Mouse (Mus musculus): ENCODE data around the gene Mapk8. TPM values are rescaled to one million over a fixed set of nuclear protein-coding genes. Genes with fewer than 3 reads are reported as not detected.
A peak's percentile ranks its signal among the peaks of the same experiment; 100 is the strongest.

Gene Mapk8
- 14.3 and 15.5 TPM in 2 replicates for polyA plus RNA-seq (2015; fragmentation: Nextera tagmentation; extraction: Ambion mirVana)

DNA sequence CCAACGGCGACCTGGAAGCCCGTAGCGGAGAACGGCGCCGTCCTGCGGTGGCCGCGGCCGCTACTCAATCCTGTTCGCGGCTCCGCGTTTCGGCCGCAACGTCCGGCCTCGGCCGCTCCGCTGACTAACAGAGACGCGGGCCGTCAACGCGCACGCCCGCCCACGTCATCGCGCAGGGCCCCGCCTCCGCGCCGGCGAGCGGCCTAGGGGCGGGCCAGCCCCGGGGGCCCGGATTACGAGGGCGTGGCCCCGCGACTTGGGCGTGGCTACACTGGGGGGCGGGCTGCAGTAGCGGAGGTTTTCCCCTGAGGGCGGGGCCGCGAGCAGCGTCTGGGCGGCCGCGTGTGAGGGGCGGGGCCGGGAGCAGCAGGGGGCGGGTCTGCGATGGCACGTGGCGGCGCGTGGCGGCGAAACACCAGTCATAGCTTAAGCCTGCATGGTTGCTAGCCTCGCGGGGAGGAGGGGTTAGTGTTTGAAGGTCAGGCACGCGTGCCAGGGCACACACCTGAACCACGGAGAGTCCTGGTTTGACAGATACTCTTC, at the start of gene Mapk8:
Gene Mapk8, minus strand, starts transcription at position 132 of the 543 bp plus-strand sequence.
- WGBS: under 1% methylated on average over 67 of the region's 70 CpGs
- Histone ChIP-seq H3K36me3 (no peaks in the 10 kb centered on the region), H3K9ac (peak within 1 kb of the TSS; percentile 72), H3K4me3 (replicated peaks) (peak within 1 kb of the TSS; percentile 79), H3K9me3 (no peaks in the 10 kb centered on the region), H3K27me3 (replicated peaks) (no peaks in the 10 kb centered on the region), H3K4me1 (0 out of 2 replicates have a peak, but pooled peaks cover 5% of the 10 kb centered on the region), H3K4me2 (peak within 1 kb of the TSS; percentile 55), H3K27ac (peak within 1 kb of the TSS; percentile 86)
- peak; percentile 98 for ATAC-seq (ENCODE audit: insufficient read depth, low FRiP score, low read depth)

GRCm38 (mm10) chr14:33495226-33495625, 48.3 kb upstream of the Mapk8 start:
- Histone ChIP-seq H3K27me3 (replicated peaks) (no peaks in the 10 kb centered on the region), H3K4me3 (replicated peaks) (no peak overlapping the region), H3K4me1 (no peaks in the 10 kb centered on the region), H3K9ac (no peak overlapping the region), H3K27ac (no peak overlapping the region), H3K36me3 (no peaks in the 10 kb centered on the region), H3K9me3 (no peaks in the 10 kb centered on the region), H3K4me2 (no peak overlapping the region)
- ATAC-seq (ENCODE audit: insufficient read depth, low FRiP score, low read depth): no peak
- 63% methylated on average over 4 of the region's 4 CpGs for WGBS

GRCm38 (mm10) chr14:33487805-33488550, 41.0 kb upstream of the Mapk8 start:
- Histone ChIP-seq H3K27ac (no peak overlapping the region), H3K27me3 (replicated peaks) (no peaks in the 10 kb centered on the region), H3K9me3 (no peaks in the 10 kb centered on the region), H3K9ac (no peak overlapping the region), H3K4me2 (no peak overlapping the region), H3K4me3 (replicated peaks) (no peak overlapping the region), H3K36me3 (no peaks in the 10 kb centered on the region), H3K4me1 (no peaks in the 10 kb centered on the region)
- no peak for ATAC-seq (ENCODE audit: insufficient read depth, low FRiP score, low read depth)
- 61% methylated on average over 15 of the region's 15 CpGs for WGBS

- no peak overlapping the region for H3K9ac ChIP-seq
- H3K27ac ChIP-seq: no peak overlapping the region
- H3K4me3 ChIP-seq (replicated peaks): no peak overlapping the region
- no peaks in the 10 kb centered on the region for H3K4me1 ChIP-seq
- 63% methylated on average over 3 of the region's 3 CpGs for WGBS
- ATAC-seq (ENCODE audit: insufficient read depth, low FRiP score, low read depth): no peak
- no peak overlapping the region for H3K4me2 ChIP-seq
- H3K9me3 ChIP-seq: no peaks in the 10 kb centered on the region
- H3K27me3 ChIP-seq (replicated peaks): no peaks in the 10 kb centered on the region
- no peaks in the 10 kb centered on the region for H3K36me3 ChIP-seq
These were observed 35.0 kb upstream of the Mapk8 start for GRCm38 (mm10) chr14:33481991-33482390.

DNA sequence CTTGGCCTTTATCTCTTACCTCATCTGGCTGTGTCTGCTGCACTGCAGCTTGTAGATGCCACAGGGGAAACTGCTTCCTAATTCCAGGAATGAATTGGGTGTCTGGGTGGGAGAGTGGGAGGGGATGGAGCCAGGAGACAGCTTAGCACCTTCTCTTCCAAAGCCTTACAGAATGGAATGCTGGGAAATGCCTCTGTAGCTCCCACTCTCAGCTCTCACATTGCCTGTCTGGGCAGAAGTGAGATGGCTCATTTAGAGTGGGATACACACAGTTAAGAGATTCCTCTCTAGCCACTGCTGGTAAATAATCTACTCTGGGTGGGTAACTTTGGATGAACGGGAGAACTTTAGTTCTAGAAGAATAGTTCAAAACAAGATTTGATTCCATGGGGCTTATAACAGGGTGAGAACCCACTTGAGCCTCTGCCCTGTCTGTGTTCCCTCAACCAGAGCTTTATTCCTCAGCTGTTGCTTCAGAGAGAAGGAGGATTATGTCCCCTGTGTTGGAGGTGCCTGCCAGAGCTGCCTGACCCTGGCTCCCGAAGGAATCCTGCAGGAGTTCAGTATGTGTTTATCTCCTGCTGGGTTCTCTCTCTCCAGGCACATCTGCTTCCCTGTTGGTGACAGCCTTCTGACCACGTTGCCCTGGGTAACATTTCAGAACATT, 29.3 kb upstream of the Mapk8 start:
- Histone ChIP-seq H3K4me2 (no peak overlapping the region), H3K9ac (no peak overlapping the region), H3K4me3 (replicated peaks) (no peak overlapping the region), H3K9me3 (no peaks in the 10 kb centered on the region), H3K4me1 (no peaks in the 10 kb centered on the region), H3K36me3 (no peaks in the 10 kb centered on the region), H3K27me3 (replicated peaks) (no peaks in the 10 kb centered on the region), H3K27ac (no peak overlapping the region)
- no peak for ATAC-seq (ENCODE audit: insufficient read depth, low FRiP score, low read depth)
- WGBS: 7% methylated on average over 3 of the region's 3 CpGs

DNA sequence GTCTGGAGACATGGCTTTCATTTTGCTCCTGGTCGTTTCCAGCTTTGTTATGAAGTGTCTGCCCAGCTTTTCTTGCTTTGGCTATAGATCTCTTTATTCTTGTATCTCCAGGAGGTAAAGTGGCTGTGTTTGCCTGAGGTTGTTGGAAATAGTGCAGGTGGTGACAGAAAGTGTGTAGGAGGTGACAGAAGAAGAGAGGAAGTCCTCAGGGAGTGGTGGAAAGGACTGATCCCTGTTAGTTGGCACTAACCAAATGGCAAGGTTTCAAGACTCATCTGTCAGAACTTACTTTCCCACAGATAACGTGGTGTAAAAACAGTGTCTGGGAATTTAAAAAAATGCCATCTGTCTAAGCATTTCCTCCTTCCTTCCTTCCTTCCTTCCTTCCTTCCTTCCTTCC, 27.5 kb upstream of the Mapk8 start:
- H3K27ac ChIP-seq: no peak overlapping the region
- no peaks in the 10 kb centered on the region for H3K4me1 ChIP-seq
- H3K36me3 ChIP-seq: no peaks in the 10 kb centered on the region
- no peak overlapping the region for H3K4me2 ChIP-seq
- H3K27me3 ChIP-seq (replicated peaks): no peaks in the 10 kb centered on the region
- ATAC-seq (ENCODE audit: insufficient read depth, low FRiP score, low read depth): no peak
- WGBS: 64% methylated on average over 2 of the region's 2 CpGs
- H3K9ac ChIP-seq: no peak overlapping the region
- H3K9me3 ChIP-seq: no peaks in the 10 kb centered on the region
- H3K4me3 ChIP-seq (replicated peaks): no peak overlapping the region

DNA sequence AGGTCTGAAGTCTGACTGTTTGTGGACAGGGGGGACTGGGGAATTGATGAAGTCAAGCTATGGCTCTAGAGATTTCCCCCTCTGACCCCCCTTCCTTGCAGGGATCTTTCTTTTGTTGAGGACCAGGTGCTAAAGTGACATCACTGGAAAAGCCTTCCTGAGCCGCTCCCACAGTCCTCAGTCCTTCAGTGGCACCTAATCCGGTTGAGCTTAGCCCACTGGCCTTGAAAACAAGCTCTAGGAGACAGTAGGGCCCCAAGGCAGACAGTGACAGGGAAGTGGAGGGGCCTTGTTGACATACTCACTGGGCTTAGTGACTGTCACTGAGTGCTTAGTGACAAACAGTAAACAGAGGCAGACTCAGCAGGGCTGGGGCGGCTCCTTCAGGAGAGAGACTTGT, 24.4 kb upstream of the Mapk8 start, which contains the start of gene Frmpd2:
Gene Frmpd2, plus strand, starts transcription at position 366 of the 400 bp plus-strand sequence.
- no peaks in the 10 kb centered on the region for H3K27me3 ChIP-seq (replicated peaks)
- no peak within 1 kb of the TSS for H3K4me2 ChIP-seq
- no peak within 1 kb of the TSS for H3K4me3 ChIP-seq (replicated peaks)
- no peaks in the 10 kb centered on the region for H3K36me3 ChIP-seq
- H3K9ac ChIP-seq: no peak within 1 kb of the TSS
- no peak for ATAC-seq (ENCODE audit: insufficient read depth, low FRiP score, low read depth)
- H3K9me3 ChIP-seq: no peaks in the 10 kb centered on the region
- H3K4me1 ChIP-seq: no peaks in the 10 kb centered on the region
- H3K27ac ChIP-seq: no peak within 1 kb of the TSS
- 40% methylated on average over 3 of the region's 3 CpGs for WGBS

- ATAC-seq (ENCODE audit: insufficient read depth, low FRiP score, low read depth): no peak
- Histone ChIP-seq H3K4me1 (no peaks in the 10 kb centered on the region), H3K27me3 (replicated peaks) (no peaks in the 10 kb centered on the region), H3K4me2 (no peak overlapping the region), H3K9ac (no peak overlapping the region), H3K9me3 (no peaks in the 10 kb centered on the region), H3K36me3 (no peaks in the 10 kb centered on the region), H3K27ac (no peak overlapping the region), H3K4me3 (replicated peaks) (no peak overlapping the region)
- 69% methylated on average over 6 of the region's 6 CpGs for WGBS
These were observed 20.8 kb upstream of the Mapk8 start for GRCm38 (mm10) chr14:33467766-33468165.

GRCm38 (mm10) chr14:33463658-33464057, 16.7 kb upstream of the Mapk8 start:
- no peaks in the 10 kb centered on the region for H3K27me3 ChIP-seq (replicated peaks)
- no peak overlapping the region for H3K27ac ChIP-seq
- no peak overlapping the region for H3K9ac ChIP-seq
- ATAC-seq (ENCODE audit: insufficient read depth, low FRiP score, low read depth): no peak
- no peaks in the 10 kb centered on the region for H3K4me1 ChIP-seq
- H3K4me2 ChIP-seq: no peak overlapping the region
- no peaks in the 10 kb centered on the region for H3K36me3 ChIP-seq
- no peaks in the 10 kb centered on the region for H3K9me3 ChIP-seq
- WGBS: 62% methylated on average over 3 of the region's 3 CpGs
- H3K4me3 ChIP-seq (replicated peaks): no peak overlapping the region

- H3K9ac ChIP-seq: no peak overlapping the region
- H3K4me1 ChIP-seq: 0 out of 2 replicates have a peak, but pooled peaks cover 5% of the 10 kb centered on the region
- H3K4me2 ChIP-seq: no peak overlapping the region
- no peak for ATAC-seq (ENCODE audit: insufficient read depth, low FRiP score, low read depth)
- no peaks in the 10 kb centered on the region for H3K9me3 ChIP-seq
- H3K27ac ChIP-seq: no peak overlapping the region
- H3K36me3 ChIP-seq: no peaks in the 10 kb centered on the region
- no peak overlapping the region for H3K4me3 ChIP-seq (replicated peaks)
- no peaks in the 10 kb centered on the region for H3K27me3 ChIP-seq (replicated peaks)
These were observed 3.4 kb upstream of the Mapk8 start for GRCm38 (mm10) chr14:33450331-33450730.

DNA sequence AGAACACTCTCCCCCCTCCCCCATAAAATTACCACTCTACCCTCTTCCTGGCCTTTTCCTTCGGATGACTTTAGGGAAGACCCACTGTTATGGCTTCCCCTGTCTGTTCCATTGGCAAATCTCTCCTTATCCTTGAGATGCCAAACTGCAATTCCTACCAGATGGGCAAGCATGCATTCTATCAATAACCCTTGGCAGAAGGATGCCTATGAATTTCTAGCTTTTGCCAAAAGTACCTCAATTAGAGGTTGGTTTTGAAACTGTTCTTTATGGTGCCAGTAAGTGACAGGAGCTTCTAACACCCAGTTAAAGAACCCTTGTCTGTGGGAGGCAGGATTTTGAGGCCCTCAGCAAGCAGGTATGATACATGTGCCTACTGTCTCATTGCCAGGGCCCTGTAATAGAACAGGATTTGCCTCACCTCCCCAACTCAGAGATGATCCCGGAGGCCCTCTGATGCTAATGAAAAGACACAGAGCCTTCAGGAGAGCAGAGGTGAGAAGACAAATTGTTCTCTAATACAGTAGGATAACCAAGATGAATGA, 2.4 kb upstream of the Mapk8 start:
- Histone ChIP-seq H3K9me3 (no peaks in the 10 kb centered on the region), H3K27ac (no peak overlapping the region), H3K27me3 (replicated peaks) (no peaks in the 10 kb centered on the region), H3K9ac (no peak overlapping the region), H3K4me3 (replicated peaks) (no peak overlapping the region), H3K4me2 (no peak overlapping the region), H3K36me3 (no peaks in the 10 kb centered on the region), H3K4me1 (0 out of 2 replicates have a peak, but pooled peaks cover 5% of the 10 kb centered on the region)
- no peak for ATAC-seq (ENCODE audit: insufficient read depth, low FRiP score, low read depth)
- WGBS: 78% methylated on average over 2 of the region's 2 CpGs

- Histone ChIP-seq H3K36me3 (no peaks in the 10 kb centered on the region), H3K4me2 (no peak overlapping the region), H3K9ac (no peak overlapping the region), H3K4me1 (0 out of 2 replicates have a peak, but pooled peaks cover 5% of the 10 kb centered on the region), H3K27ac (no peak overlapping the region), H3K4me3 (replicated peaks) (no peak overlapping the region), H3K27me3 (replicated peaks) (no peaks in the 10 kb centered on the region), H3K9me3 (no peaks in the 10 kb centered on the region)
- ATAC-seq (ENCODE audit: insufficient read depth, low FRiP score, low read depth): no peak
- 79% methylated on average over 4 of the region's 4 CpGs for WGBS
These were observed 1.3 kb upstream of the Mapk8 start for GRCm38 (mm10) chr14:33448276-33448675.
